Mouse (Mus musculus) erythroid progenitor cell, adult 5-6 weeks (primary cell): Measurements from ENCODE around the gene Tas2r143. TPM values are rescaled to one million over a fixed set of nuclear protein-coding genes. Genes with fewer than 3 reads are reported as not detected.

Experiments used
- ATAC-seq: replicated peaks from 2 replicates; pipeline ENCODE4 v1.8.0; 2016; ENCODE audit warnings: moderate number of reproducible peaks, mild to moderate bottlenecking, moderate TSS enrichment, inconsistent platforms; ENCODE audit not compliant: poor library complexity, low FRiP score, severe bottlenecking
- total RNA-seq, 2 experiments: library from RNA; stranded (forward) in 1 of 2; stranded (reverse) in 1 of 2; fragments of 150-400 nt in 1 of 2; fragments of 186-747, 209-891 nt in 1 of 2; gene quantifications; 2 replicates each; pipeline versions ENCODE4 v1.2.3 to v1.2.4; 2015 to 2017; ENCODE audit warnings: low replicate concordance in 2 of 2

Tas2r143 gene
- total RNA-seq, 2 experiments from 2014 or later: not detected

DNA sequence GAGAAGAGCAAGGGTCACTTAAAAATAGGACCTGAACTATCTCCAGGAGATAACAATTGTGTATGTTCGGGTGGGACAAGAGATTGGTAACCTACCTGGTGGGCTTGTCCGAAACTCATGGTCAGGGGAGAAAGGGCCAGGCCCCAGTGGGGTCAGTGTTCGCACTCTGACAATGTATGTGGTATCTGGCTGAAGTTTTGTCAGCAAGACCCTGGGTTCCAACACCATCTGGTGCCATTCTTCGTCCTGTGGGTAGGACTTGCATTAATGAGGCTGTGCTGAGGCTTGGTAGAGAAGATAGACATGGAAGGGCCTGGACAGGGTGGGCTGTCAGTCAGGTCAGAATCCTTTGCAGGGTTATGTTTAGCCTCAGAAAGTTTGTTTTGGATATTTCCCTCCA is 36.0 kb upstream of the Tas2r143 start:
- no peak for ATAC-seq

DNA sequence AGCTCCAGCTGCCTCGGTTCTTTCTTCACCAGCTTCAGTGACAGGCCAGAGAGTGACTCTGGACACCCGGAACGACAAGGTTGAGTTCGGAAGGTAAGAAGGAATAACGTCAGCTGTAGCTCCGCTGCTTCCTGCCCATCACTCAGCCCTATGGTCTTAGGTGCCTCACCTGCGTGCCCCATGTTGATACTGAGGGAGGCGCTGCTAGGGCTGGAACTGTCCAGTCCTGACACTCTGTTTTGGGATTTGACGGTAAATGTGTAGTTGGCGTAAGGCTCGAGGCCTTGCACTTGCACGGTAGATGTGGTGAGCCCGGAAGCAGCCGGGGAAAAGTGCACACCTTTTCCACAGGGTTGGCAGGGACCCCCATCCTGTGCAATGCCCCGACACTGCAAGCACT is 35.4 kb upstream of the Tas2r143 start:
- no peak for ATAC-seq

- no peak for ATAC-seq
These were observed 34.8 kb upstream of the Tas2r143 start for GRCm38 (mm10) chr6:42365215-42365614.

- ATAC-seq: no peak
These were observed 30.2 kb upstream of the Tas2r143 start for GRCm38 (mm10) chr6:42369870-42370269.

DNA sequence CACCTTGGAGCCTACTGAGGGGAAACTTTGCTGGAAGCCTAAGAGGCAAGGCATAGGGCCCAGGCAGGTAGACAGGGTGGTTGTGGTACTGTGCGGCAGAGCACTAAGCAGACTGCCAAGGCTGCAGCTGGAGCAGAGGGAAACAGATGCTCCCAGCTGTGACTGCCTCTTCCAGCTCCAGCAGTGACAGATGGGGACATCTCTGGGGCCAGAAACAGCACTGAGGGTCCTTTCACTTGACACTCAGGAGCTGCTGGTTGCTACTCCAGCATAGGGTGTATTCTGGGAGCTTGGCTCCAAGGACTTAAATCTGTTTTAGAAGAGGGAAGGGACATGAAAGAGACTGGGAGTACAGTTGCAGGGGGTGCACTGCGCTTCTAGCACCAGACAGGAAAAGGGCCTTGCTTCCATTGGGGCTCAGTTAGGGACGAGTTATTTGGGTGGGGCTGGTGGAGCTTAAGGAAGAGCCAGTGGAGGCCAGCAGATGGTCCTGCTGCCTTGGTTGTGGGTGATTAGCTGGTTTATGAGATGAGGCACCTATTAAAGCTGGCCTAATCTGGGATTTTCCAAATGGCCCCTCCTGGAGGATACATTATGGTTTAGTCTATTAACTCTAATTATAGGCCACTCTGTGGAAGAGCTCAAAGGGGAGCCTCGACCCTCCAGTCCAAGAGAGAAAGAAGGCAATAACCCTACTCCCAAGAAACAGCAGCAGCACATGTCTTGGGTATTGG is 29.2 kb upstream of the Tas2r143 start:
- ATAC-seq: no peak

DNA sequence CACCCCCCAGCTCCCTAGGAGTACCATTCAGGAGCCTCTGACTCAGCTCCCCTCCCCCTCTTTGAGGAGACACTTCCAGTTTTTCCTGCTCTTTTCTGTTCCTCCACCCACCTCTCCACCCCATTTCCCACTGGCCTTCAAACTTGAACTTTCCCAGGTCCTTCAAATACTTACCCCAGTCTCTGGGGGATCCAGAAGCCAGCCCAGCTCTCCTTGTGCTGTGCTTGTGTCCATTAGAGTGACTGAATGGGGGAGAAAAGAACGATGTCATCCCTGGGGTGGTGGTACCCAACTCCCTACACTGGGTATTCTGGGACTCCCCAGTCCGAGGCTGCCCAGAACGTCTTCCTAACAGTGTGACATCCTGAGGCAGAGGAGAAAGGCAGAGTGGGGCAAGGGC is 28.0 kb upstream of the Tas2r143 start:
- ATAC-seq: no peak

- no peak for ATAC-seq
These were observed 27.6 kb upstream of the Tas2r143 start for GRCm38 (mm10) chr6:42372421-42372815.

- ATAC-seq: no peak
These were observed 27.1 kb upstream of the Tas2r143 start, which contains the start of gene Epha1 for GRCm38 (mm10) chr6:42372816-42373547. Gene Epha1 (minus strand): TSS chr6:42373268.

DNA sequence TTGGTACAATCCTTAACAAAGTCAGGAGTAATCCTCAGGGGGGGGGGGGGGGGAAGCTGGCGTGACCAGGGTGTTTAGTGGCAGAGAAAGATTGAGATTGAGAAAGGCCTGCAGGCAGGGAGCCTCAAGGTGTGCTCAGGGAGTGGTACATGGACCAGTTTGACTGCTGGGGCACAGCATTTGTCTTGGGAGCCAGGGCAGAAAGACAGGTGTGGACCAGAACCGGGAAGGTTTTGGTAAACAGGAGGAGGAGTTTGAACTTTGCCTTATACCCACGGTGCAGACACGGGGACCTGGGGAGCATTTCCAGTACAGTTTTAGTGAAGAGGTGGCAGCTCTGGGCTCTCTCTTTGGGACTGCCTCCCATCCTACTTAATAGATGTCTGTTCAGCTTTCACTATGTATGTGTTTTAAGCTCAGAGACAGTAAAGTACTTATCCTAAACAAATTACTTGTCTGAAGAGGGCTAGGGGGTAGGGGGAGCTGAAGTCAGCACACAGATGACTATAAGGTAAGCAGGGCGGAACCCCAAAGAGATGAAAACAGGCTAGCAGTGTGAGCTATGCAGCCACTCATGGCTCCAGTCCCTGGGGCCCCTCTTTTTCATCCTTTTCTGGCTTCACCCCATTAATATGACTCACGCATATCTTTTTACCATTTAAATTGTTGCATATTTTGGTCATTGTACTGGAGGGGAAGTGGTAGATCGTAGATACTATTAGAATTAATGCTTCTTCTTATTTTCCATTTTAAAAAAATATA is 26.2 kb upstream of the Tas2r143 start:
- no peak for ATAC-seq

DNA sequence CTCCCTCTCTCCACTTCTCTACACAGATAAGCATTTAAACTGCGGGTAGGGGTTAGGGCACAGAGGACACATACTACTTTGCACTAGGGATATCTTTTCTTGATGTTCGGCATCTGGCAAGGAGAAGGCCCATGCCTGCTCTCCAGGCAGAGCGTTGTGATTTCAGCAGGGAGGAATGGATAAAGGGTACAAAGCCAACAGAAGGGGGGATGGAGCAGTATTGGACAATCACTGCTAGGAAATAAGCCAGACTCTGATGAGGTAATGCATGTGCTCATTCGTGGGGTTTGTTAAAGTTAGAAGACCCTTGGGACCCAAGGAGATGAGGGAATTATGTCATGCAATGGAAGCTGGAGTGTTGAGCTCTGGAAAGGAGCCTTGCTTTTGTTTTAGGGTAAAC is 25.3 kb upstream of the Tas2r143 start:
- ATAC-seq: no peak

- no peak for ATAC-seq
These were observed 24.9 kb upstream of the Tas2r143 start for GRCm38 (mm10) chr6:42375131-42375530.

DNA sequence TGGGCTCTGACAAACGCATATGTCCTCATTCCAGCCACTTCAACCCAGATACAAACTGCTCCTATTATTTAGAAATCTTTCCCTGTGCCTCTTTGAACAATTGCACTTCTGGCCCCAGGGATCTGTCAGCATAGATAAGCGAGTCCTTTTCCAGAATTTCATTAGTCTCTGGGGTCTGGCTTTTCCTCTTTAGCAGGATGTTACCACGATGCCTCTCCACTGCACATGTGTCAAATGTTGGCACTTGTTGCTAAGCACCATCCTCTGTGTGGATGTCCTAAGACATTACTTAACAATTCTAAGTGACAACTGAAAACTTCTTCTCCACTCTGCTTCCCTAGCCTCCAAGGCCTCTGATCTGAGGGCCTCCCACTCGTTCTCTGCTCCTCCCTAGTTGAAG is 24.0 kb upstream of the Tas2r143 start:
- ATAC-seq: no peak

DNA sequence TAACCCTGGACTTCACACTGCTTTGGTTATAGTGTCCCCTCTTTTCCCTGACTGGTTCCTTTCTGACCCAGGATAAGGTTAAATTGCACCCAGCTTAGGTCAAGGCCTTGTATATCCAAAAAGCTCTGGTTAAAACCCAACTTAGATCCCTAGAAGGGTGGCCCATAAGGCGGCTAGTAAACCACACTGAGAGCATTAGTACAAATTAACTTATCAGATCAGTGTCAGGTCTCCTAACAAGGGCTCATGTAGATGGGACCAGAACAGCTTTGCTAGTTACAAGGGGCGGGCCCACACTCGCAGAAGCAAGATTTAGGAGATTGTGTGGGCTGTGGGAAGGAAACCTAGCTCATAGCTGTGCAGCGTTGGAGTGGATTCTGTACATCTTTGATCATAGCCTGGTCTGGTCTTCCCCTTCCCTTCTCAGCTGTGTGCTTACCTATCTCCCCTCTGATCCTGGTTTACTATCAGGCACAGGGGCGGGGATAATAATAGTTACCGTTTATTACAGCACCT is 23.5 kb upstream of the Tas2r143 start:
- ATAC-seq: no peak

- no peak for ATAC-seq
These were observed 22.8 kb upstream of the Tas2r143 start for GRCm38 (mm10) chr6:42377280-42377679.

DNA sequence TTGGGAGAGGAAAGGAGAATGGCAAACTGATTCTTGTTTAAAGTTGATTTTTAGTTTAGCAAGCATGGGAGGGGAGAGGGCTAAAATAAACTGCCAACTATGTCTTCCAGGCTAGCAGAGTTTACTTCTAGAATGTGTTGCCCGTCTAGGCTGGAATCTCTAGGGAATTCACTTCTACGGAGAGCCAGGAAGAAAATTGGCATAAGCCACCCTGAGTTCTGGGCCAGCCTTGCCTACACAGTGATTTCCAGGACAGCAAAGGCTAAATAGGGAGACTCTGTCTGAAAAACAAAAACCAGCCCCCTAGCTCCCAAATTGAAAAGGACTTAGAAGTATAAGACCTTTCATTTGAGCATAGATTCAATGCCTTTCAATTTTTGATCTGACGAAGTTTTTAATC is 20.5 kb upstream of the Tas2r143 start:
- no peak for ATAC-seq

DNA sequence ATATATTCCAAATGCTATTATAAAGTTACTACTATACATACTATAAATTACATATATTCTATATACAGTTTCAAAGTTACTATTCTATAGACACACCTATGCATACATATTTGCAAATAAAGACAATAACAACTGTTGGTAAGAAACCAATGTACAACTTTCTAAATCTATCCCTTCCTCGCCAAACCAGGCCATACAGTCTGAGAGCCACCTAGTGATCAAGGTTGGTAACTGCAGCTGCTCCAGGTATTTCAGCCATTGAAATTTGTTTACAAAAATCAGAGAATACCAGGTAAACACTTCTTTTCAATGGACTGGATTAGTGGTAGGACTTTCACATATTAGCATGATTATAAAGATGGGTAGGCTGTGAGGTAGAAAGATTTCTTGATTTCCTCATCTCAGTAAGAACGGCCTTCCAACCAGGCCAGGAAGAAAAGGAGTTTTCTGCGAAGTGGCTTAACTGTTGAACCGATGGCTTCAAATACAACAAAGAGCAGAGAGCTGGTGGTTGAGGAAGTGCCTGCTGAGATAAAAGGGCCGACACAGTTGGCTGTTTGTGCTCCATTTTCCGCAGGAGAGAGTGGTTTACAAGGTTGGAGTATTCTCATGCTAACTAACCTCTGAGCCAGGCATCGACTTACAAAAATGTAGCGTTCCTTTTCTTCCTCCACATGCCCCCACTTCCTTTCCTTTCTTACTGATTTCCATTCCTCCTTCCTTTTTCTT is 19.5 kb upstream of the Tas2r143 start:
- ATAC-seq: no peak

GRCm38 (mm10) chr6:42381221-42381620 is 18.8 kb upstream of the Tas2r143 start:
- ATAC-seq: no peak

GRCm38 (mm10) chr6:42381916-42382381 is 18.1 kb upstream of the Tas2r143 start:
- ATAC-seq: no peak

- no peak for ATAC-seq
These were observed 16.7 kb upstream of the Tas2r143 start for GRCm38 (mm10) chr6:42383360-42383759.

- no peak for ATAC-seq
These were observed 14.4 kb upstream of the Tas2r143 start for GRCm38 (mm10) chr6:42385635-42386034.
